Mouse (Mus musculus) lung, postnatal 36 days (tissue): Measurements from ENCODE around the gene Serpine3.

Experiments used
- DNase-seq: peaks from one replicate; pipeline ENCODE4 v3.0.0; 2022; ENCODE audit warnings: mixed read lengths

Gene Serpine3

GRCm38 (mm10) chr14:62663367-62663766 lies at the start of gene Serpine3:
Serpine3 (plus strand) TSS chr14:62663667.
- DNase-seq: no peak

- no peak for DNase-seq
Observed at GRCm38 (mm10) chr14:62622393-62622792, 41.1 kb upstream of the Serpine3 start.

DNA sequence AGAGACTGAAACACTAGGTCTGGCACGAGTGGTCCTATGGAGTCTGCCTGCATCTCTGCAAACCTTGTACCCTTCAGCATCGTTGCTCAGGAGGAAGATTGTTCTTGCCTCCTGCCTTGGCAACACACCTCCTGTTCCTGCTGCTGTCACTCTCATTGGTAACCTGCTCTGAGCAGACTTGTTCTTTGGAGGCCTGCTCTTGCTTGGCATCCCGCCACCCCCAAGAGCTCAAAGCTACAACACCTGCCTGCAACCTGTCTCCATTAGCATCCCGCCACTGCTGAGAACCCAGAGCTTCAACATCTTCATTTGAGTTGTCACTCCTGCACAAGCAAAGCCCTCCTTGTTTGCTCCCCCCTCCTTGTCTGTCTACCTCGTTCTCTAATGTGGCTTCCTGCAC lies 35.5 kb upstream of the Serpine3 start:
- DNase-seq: no peak

DNA sequence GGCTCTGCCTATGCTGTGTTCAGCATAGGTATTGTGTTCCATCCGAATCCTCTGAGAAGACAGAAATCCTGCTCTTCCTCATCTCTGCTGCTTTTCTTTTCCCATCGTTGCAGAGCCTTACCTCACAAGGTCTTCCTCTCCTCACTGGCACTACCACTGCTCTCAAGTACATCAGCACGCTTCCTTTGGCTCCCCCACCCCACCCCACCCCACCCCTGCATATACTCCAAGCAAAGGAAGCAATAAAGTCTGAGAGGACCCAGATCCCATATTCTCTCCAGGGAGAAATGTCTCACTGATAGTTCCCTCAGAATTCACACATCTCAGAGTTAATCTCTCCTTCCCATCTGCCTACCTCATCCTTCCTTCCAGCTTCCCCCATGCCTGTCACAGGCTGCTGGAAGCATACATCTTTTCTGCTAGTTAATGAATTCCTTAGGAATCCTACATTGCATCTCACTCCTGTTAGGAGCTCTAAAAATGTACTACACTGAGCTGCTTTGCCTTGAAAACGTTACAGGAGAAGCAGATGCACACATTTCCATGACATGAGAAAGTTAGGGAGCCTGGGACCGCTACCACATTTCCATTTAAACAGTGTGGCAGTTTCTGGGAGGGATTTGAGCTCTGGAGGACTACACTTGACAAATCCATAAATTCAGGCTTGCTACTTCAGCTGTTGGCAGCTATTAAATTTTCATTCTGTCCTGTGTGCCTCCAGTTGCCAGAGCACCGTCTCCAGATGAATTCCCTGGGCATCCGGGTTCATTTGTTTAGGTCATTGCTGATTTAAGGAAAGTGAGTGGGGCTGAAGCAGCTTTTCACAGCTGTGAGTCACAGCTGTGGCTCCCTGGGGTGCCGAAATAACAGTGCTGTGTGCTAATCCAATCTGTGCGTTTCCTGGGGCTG lies 25.8 kb upstream of the Serpine3 start:
- no peak for DNase-seq

DNA sequence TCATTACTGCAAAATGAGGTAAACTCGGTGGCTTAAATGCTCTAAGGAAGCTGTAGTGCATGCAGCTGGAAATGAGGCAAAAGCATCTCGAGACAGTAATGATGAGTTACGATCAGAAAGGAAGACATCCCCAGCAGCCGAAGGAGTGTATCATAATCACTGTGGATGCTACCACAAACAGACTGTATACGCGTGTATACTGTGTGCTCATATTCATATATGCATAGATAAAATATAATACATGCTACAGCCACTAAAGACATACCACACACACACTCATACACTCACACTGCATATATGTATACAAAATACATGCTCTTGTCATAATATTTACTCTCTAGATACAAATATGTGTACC lies 25.1 kb upstream of the Serpine3 start:
- DNase-seq: no peak

DNA sequence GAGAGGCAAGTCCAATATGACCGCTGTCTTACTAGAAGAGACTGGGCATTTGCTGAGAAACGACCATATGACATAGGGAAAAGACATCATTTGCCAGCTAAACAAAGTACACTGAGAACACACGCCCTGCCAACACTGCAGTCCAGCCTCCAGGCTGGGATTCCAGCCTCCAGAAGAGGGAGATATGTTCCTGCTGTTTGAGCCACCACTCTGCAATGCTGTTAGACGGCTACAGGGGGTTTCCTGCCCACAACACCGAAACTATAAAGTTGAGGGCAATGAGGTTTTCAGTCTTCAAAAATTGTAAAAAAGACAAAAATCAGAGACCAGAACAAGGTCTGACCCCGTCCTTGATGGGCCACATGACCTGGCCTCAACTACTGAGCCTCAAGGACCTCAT lies 24.4 kb upstream of the Serpine3 start:
- DNase-seq: peak; percentile 40

- DNase-seq: no peak
Observed at GRCm38 (mm10) chr14:62639551-62639950, 23.9 kb upstream of the Serpine3 start.

DNA sequence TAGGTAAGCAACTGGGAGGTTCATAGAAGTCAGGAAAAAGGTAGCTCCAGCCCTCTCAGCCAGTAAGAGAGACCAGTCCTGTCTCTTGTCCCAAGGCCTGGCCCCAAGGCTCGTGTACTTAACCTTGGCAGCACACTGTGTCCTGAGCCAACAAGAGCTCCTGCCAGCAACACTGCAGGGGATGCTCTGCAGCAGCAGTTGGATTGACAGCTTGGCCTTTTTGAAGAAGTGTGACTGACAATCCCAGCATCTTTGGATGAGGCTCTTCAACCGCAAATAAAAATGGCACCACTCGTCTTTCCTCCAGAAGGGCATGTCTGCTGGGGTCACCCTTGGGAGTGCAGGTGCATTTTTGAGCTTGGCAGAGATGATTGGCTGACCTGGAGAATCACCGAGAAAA lies 23.1 kb upstream of the Serpine3 start:
- DNase-seq: no peak

GRCm38 (mm10) chr14:62642368-62642767 lies 21.1 kb upstream of the Serpine3 start:
- DNase-seq: peak; percentile 47

GRCm38 (mm10) chr14:62648405-62648804 lies 15.1 kb upstream of the Serpine3 start:
- DNase-seq: no peak

- DNase-seq: no peak
Observed at GRCm38 (mm10) chr14:62650376-62650775, 13.1 kb upstream of the Serpine3 start.

GRCm38 (mm10) chr14:62651771-62652170 lies 11.7 kb upstream of the Serpine3 start:
- no peak for DNase-seq

GRCm38 (mm10) chr14:62655996-62656395 lies 7.5 kb upstream of the Serpine3 start:
- DNase-seq: no peak

GRCm38 (mm10) chr14:62657469-62657868 lies 6.0 kb upstream of the Serpine3 start:
- DNase-seq: no peak

- DNase-seq: no peak
Observed at GRCm38 (mm10) chr14:62662381-62662780, 1.1 kb upstream of the Serpine3 start.

DNA sequence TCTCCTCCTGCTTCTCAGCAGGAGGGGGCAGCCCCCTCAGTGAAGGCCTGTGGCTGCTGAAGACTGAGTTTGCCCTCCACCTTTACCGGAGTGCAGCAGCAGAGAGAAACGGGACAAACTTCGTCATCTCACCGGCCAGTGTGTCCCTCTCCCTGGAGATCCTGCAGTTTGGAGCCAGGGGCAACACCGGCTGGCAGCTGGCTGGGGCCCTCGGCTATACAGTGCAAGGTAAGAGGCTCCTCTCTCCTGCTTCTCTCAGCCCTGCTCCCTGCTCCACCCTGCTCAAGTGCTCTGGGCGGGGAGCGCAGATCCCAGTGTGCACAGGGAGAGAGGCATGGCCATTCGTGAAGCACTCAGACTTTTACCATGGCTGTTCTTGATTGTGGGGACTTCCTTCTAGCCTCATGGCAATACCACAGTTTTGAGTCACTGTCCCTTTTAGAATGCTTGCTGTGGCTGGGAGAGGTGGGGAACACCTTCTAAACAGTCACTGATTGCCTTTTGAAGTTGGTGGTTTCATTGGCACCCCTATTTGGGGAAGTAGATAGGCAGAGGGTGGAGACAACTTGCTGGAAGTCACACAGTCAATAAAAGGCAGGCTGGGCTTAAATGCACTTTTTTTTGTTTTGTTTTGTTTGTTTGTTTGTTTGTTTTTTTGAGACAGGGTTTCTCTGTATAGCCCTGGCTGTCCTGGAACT lies 1.7 kb downstream of the Serpine3 start:
- DNase-seq: peak; percentile 20

DNA sequence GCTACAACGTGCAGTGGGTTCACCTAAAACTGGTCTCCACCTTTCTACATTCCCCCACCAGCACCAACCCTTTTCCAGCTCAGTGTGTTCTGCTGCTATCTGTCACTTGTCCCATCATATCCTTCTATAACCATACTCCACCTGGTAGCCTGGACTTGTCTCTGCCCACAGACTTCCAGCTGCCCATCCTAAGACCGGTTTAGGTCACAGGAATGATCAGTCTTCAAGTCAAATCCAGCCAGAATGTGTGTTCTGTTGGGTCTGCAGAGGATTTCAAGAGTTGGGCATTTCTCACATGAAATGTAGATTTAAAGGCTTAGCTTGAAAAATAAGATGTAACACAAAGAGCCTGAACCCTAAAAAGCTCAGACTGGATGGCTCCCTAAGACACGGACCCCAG lies 10.2 kb downstream of the Serpine3 start:
- no peak for DNase-seq

- DNase-seq: no peak
Observed at GRCm38 (mm10) chr14:62718161-62718560, 54.7 kb downstream of the Serpine3 start.

GRCm38 (mm10) chr14:62721625-62722024 lies 58.2 kb downstream of the Serpine3 start:
- DNase-seq: no peak

- DNase-seq: no peak
Observed at GRCm38 (mm10) chr14:62724560-62724959, 61.1 kb downstream of the Serpine3 start.

GRCm38 (mm10) chr14:62731902-62732301 lies 68.4 kb downstream of the Serpine3 start:
- no peak for DNase-seq

DNA sequence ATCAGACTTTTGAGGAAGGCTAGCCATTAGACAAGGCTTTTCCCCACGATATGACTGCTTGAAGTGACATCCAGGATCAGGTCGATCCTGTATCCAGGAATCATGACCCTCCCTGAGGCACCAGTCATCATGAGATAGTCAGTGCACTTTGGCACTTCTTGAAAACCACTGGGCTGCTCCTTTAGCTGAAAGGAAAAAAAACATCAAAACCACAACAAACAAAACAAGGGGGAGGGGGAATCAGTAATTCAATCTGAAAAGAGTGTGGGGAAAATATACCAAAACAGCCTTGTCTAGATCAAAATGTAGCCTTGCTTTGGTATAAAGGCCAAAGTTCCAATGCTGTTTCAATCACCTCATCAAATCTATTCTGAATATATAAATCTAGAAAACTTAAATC lies 70.2 kb downstream of the Serpine3 start:
- DNase-seq: no peak

- DNase-seq: no peak
Observed at GRCm38 (mm10) chr14:62735646-62736045, 72.2 kb downstream of the Serpine3 start.
